18 mouse cellular contexts compared by ENCODE assay signal in the genomic region with DNA sequence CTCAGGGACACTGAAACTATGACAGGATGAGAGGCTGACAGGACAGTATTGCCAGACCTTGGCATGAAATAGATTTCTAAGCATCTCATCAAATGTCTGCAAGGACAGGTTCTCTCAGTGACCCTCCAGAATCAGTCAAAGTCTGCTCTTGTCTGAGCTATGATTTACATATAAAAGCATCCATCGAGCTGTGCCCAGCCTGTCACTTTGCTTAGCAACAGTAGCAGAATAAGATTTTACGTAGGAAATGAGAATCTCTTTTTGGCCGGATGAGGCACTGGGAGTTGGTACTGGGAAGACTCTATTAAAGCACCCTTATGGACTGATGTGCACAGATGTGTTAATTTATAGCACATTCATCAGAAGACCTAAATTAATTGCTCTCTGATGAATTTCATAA.
DNase-seq lines count a peak whose midpoint lies in the region; ATAC-seq and TF ChIP-seq lines count a peak whose summit lies in the region.
"Had no signal": no experiment of that assay in that cellular context is flagged by ENCODE, and none has a peak within 500 bp of the region (broad histone marks: within the 10 kb centered on the region; RNA-seq: fewer than 3 reads in every experiment).

No protein-coding gene starts in this region.

- no peak overlapping the region for H3K4me3 ChIP-seq in midbrain, embryonic 11.5 days (ENCODE audit: low read depth, low read length)
- H3K4me3 ChIP-seq in midbrain, embryonic 10.5 days: no peak overlapping the region
- no peak overlapping the region for H3K4me3 ChIP-seq in forebrain, embryonic 12.5 days (replicated peaks)
- H3K4me3 ChIP-seq in hindbrain, embryonic 16.5 days (ENCODE audit: low read length): no peak overlapping the region
- no peak overlapping the region for H3K4me3 ChIP-seq in midbrain, postnatal 0 days (ENCODE audit: low read depth, low read length)
- H3K4me3 ChIP-seq in left cerebral cortex, adult 2 months: no peak overlapping the region
- H3K4me3 ChIP-seq: limb, embryonic 10.5 days; stomach, embryonic 15.5 days had no signal

- DNase-seq in midbrain, embryonic 11.5 days (ENCODE audit: low spot score, missing footprints): no peak
- DNase-seq in midbrain, embryonic 10.5 days (ENCODE audit: low spot score): no peak
- DNase-seq in midbrain, postnatal 0 days (ENCODE audit: low spot score): no peak
- DNase-seq in left cerebral cortex, adult 2 months (ENCODE audit: extremely low spot score in 1 of 2, low spot score in 2 of 2): no peak
- DNase-seq in urinary bladder, postnatal 14 days (ENCODE audit: low spot score): no peak
- DNase-seq: adrenal gland, adult 2 months; cerebellum, adult 9-10 months; heart, postnatal 10 days; kidney, adult 11 months; kidney, postnatal 10 days; liver, postnatal 0 days; lung, postnatal 10 days; thymus, adult 2 months had no signal

- no peaks in the 10 kb centered on the region for H3K36me3 ChIP-seq in midbrain, embryonic 11.5 days (ENCODE audit: control insufficient read depth, insufficient read depth, low read length)
- no peaks in the 10 kb centered on the region for H3K36me3 ChIP-seq in midbrain, embryonic 10.5 days
- no peaks in the 10 kb centered on the region for H3K36me3 ChIP-seq in forebrain, embryonic 12.5 days (replicated peaks)
- H3K36me3 ChIP-seq in hindbrain, embryonic 16.5 days (ENCODE audit: control insufficient read depth, insufficient read depth, low read length): no peaks in the 10 kb centered on the region
- no peaks in the 10 kb centered on the region for H3K36me3 ChIP-seq in midbrain, postnatal 0 days (ENCODE audit: insufficient read depth, low read length)
- H3K36me3 ChIP-seq: limb, embryonic 10.5 days; stomach, embryonic 15.5 days had no signal

- no peak overlapping the region for H3K9ac ChIP-seq in midbrain, embryonic 11.5 days (ENCODE audit: low read length)
- H3K9ac ChIP-seq in forebrain, embryonic 12.5 days: no peak overlapping the region
- no peak overlapping the region for H3K9ac ChIP-seq in hindbrain, embryonic 16.5 days (ENCODE audit: low read depth, low read length)
- H3K9ac ChIP-seq in midbrain, postnatal 0 days (replicated peaks; ENCODE audit: low read length, poor library complexity, severe bottlenecking): no peak overlapping the region
- H3K9ac ChIP-seq: liver, postnatal 0 days; stomach, embryonic 15.5 days had no signal

- H3K4me1 ChIP-seq in midbrain, embryonic 11.5 days (ENCODE audit: control insufficient read depth, insufficient read depth, low read length): peaks cover 19% of the 10 kb centered on the region
- H3K4me1 ChIP-seq in midbrain, embryonic 10.5 days: peaks cover 37% of the 10 kb centered on the region
- peaks cover 32% of the 10 kb centered on the region for H3K4me1 ChIP-seq in forebrain, embryonic 12.5 days
- H3K4me1 ChIP-seq in hindbrain, embryonic 16.5 days (ENCODE audit: control insufficient read depth, insufficient read depth, low read depth, low read length): peaks cover 7% of the 10 kb centered on the region
- 0 out of 2 replicates have a peak, but pooled peaks cover 2% of the 10 kb centered on the region for H3K4me1 ChIP-seq in midbrain, postnatal 0 days (ENCODE audit: insufficient read depth, low read length)
- H3K4me1 ChIP-seq: stomach, embryonic 15.5 days had no signal

- 31% methylated on average over 3 of the region's 3 CpGs for WGBS in midbrain, embryonic 11.5 days
- 33% methylated on average over 3 of the region's 3 CpGs for WGBS in midbrain, embryonic 10.5 days
- 17% methylated on average over 3 of the region's 3 CpGs for WGBS in forebrain, embryonic 12.5 days
- 27% methylated on average over 3 of the region's 3 CpGs for WGBS in hindbrain, embryonic 16.5 days
- 18% methylated on average over 3 of the region's 3 CpGs for WGBS in midbrain, postnatal 0 days

- peak; percentile 61 for ATAC-seq in midbrain, embryonic 11.5 days (ENCODE audit: low FRiP score)
- ATAC-seq in forebrain, embryonic 12.5 days (ENCODE audit: low FRiP score): 0 out of 2 replicates have a peak, but pooled peaks have one; percentile 17
- 0 out of 2 replicates have a peak, but pooled peaks have one; percentile 40 for ATAC-seq in hindbrain, embryonic 16.5 days
- peak; percentile 38; the same call in 1 of the 2 replicates for ATAC-seq in midbrain, postnatal 0 days (ENCODE audit: low FRiP score)
- ATAC-seq: liver, postnatal 0 days had no signal

- no peaks in the 10 kb centered on the region for H3K9me3 ChIP-seq in midbrain, embryonic 11.5 days (ENCODE audit: control insufficient read depth, low read length)
- H3K9me3 ChIP-seq in midbrain, embryonic 10.5 days (replicated peaks): no peaks in the 10 kb centered on the region
- H3K9me3 ChIP-seq in forebrain, embryonic 12.5 days: no peaks in the 10 kb centered on the region
- H3K9me3 ChIP-seq in hindbrain, embryonic 16.5 days (ENCODE audit: control insufficient read depth, low read length): no peaks in the 10 kb centered on the region
- H3K9me3 ChIP-seq in midbrain, postnatal 0 days (ENCODE audit: low read length): no peaks in the 10 kb centered on the region
- H3K9me3 ChIP-seq: limb, embryonic 10.5 days; stomach, embryonic 15.5 days had no signal

- no peak overlapping the region for H3K27ac ChIP-seq in midbrain, embryonic 11.5 days (ENCODE audit: low read depth, low read length)
- H3K27ac ChIP-seq in midbrain, embryonic 10.5 days (replicated peaks): no peak overlapping the region
- H3K27ac ChIP-seq in forebrain, embryonic 12.5 days: no peak overlapping the region
- no peak overlapping the region for H3K27ac ChIP-seq in hindbrain, embryonic 16.5 days (ENCODE audit: low read depth, low read length)
- no peak overlapping the region for H3K27ac ChIP-seq in midbrain, postnatal 0 days (ENCODE audit: low read depth, low read length)
- no peak overlapping the region for H3K27ac ChIP-seq in left cerebral cortex, adult 2 months
- H3K27ac ChIP-seq: limb, embryonic 10.5 days; stomach, embryonic 15.5 days had no signal

- intact Hi-C loops in left cerebral cortex, adult 2 months (cut with DNase I): loop anchor here (5.0 kb wide), 1 partner anchor 250 kb away; no protein-coding TSS in a partner anchor

- no peak for TF ChIP-seq CTCF in midbrain, postnatal 0 days (IDR thresholded peaks at IDR 0.05)
- TF ChIP-seq CTCF in left cerebral cortex, adult 2 months (IDR thresholded peaks at IDR 0.05): no peak

- no peak overlapping the region for H3K4me2 ChIP-seq in midbrain, embryonic 11.5 days
- no peak overlapping the region for H3K4me2 ChIP-seq in forebrain, embryonic 12.5 days
- H3K4me2 ChIP-seq in hindbrain, embryonic 16.5 days (ENCODE audit: low read length): no peak overlapping the region
- no peak overlapping the region for H3K4me2 ChIP-seq in midbrain, postnatal 0 days (ENCODE audit: low read depth, low read length, poor library complexity, severe bottlenecking)
- H3K4me2 ChIP-seq: heart, embryonic 11.5 days; stomach, embryonic 15.5 days had no signal

- H3K27me3 ChIP-seq in midbrain, embryonic 11.5 days (ENCODE audit: control insufficient read depth, insufficient read depth, low read length): no peaks in the 10 kb centered on the region
- H3K27me3 ChIP-seq in midbrain, embryonic 10.5 days (ENCODE audit: low read depth, poor library complexity, severe bottlenecking): 0 out of 2 replicates have a peak, but pooled peaks cover 3% of the 10 kb centered on the region
- H3K27me3 ChIP-seq in forebrain, embryonic 12.5 days: peaks cover 32% of the 10 kb centered on the region
- H3K27me3 ChIP-seq in hindbrain, embryonic 16.5 days (replicated peaks; ENCODE audit: control insufficient read depth, insufficient read depth, low read length): no peaks in the 10 kb centered on the region
- no peaks in the 10 kb centered on the region for H3K27me3 ChIP-seq in midbrain, postnatal 0 days (ENCODE audit: insufficient read depth, low read length)
- H3K27me3 ChIP-seq: stomach, embryonic 15.5 days had no signal
